Mouse (Mus musculus) MEL (cell line): ENCODE data around the gene Rad51b. TPM values are rescaled to one million over a fixed set of nuclear protein-coding genes. Genes with fewer than 3 reads are reported as not detected.

Experiments used
- DNase-seq: peaks from one replicate; pipeline ENCODE4 v3.0.0; 2011; ENCODE audit warnings: low read depth, low spot score
- H3K27ac ChIP-seq: 2 replicates; pipeline ENCODE4 v1.5.1; 2012; ENCODE audit warnings: low read depth, mild to moderate bottlenecking, control low read depth, low read length, moderate library complexity; ENCODE audit not compliant: control insufficient read depth
- H3K27me3 ChIP-seq, 2 experiments: fragments of 150-350 bp in 1 of 2; sonication (generic) in 1 of 2; 2 replicates each; pipeline ENCODE4 v1.6.1; 2012; ENCODE audit warnings: low read length in 2 of 2, mild to moderate bottlenecking in 2 of 2, improper control_type of control experiment in 1 of 2, moderate library complexity in 1 of 2; ENCODE audit not compliant: insufficient read depth in 2 of 2, control insufficient read depth in 1 of 2
- H3K36me3 ChIP-seq, 2 experiments: 2 replicates each; pipeline ENCODE4 v1.6.1; 2012 to 2014; ENCODE audit warnings: low read length in 2 of 2, improper control_type of control experiment in 1 of 2, inconsistent platforms in 1 of 2, mild to moderate bottlenecking in 1 of 2; ENCODE audit not compliant: insufficient read depth in 2 of 2, control insufficient read depth in 1 of 2
- H3K4me1 ChIP-seq, 2 experiments: fragments of 150-350 bp in 1 of 2; sonication (generic) in 1 of 2; 2 replicates each; pipeline ENCODE4 v1.6.1; 2012; ENCODE audit warnings: low read length in 2 of 2, improper control_type of control experiment in 1 of 2, mild to moderate bottlenecking in 1 of 2; ENCODE audit not compliant: insufficient read depth in 2 of 2, control insufficient read depth in 1 of 2
- H3K4me3 ChIP-seq, 2 experiments: fragments of 150-350 bp in 1 of 2; sonication (generic) in 1 of 2; 2 replicates each; pipeline ENCODE4 v1.5.1; 2012; ENCODE audit warnings: low read depth in 2 of 2, low read length in 2 of 2, mild to moderate bottlenecking in 2 of 2, moderate library complexity in 2 of 2, control low read depth in 1 of 2, improper control_type of control experiment in 1 of 2; ENCODE audit not compliant: control insufficient read depth in 1 of 2, insufficient read depth in 1 of 2
- H3K79me2 ChIP-seq: 2 replicates; pipeline ENCODE4 v1.6.1; 2012; ENCODE audit warnings: mild to moderate bottlenecking, low read length, moderate library complexity; ENCODE audit not compliant: control insufficient read depth, poor library complexity, insufficient read depth
- H3K9ac ChIP-seq: 2 replicates; pipeline ENCODE4 v1.6.1; 2012; ENCODE audit warnings: low read depth, mild to moderate bottlenecking, control low read depth, low read length, moderate library complexity; ENCODE audit not compliant: control insufficient read depth, poor library complexity, severe bottlenecking
- H3K9me3 ChIP-seq: fragments of 150-350 bp; sonication (generic); replicated peaks from 2 replicates; pipeline ENCODE4 v1.6.1; 2012; ENCODE audit warnings: mild to moderate bottlenecking, low read length, improper control_type of control experiment, moderate library complexity; ENCODE audit not compliant: insufficient read depth
- BHLHE40 ChIP-seq: IDR thresholded peaks from 2 replicates; pipeline ENCODE4 v1.6.1; 2012; ENCODE audit warnings: low read depth, mild to moderate bottlenecking, inconsistent platforms, low read length, improper control_type of control experiment, borderline replicate concordance
- CHD2 ChIP-seq: IDR thresholded peaks from 2 replicates; pipeline ENCODE4 v1.6.1; 2011; ENCODE audit warnings: low read length, improper control_type of control experiment
- CTCF ChIP-seq, 3 experiments: IDR thresholded peaks in 2 of 3; conservative IDR thresholded peaks in 1 of 3; 2 replicates each; pipeline ENCODE4 v1.5.1; 2011 to 2012; ENCODE audit warnings: low read length in 3 of 3, low read depth in 2 of 3, mild to moderate bottlenecking in 2 of 3, improper control_type of control experiment in 1 of 3, inconsistent platforms in 1 of 3, mixed read lengths in 1 of 3, moderate library complexity in 1 of 3; ENCODE audit not compliant: control insufficient read depth in 1 of 3, insufficient read depth in 1 of 3, poor library complexity in 1 of 3, severe bottlenecking in 1 of 3
- E2F4 ChIP-seq: IDR thresholded peaks from 2 replicates; pipeline ENCODE4 v1.6.1; 2011; ENCODE audit warnings: low read depth, low read length, improper control_type of control experiment, borderline replicate concordance
- ELF1 ChIP-seq: IDR thresholded peaks from 2 replicates; pipeline ENCODE4 v1.6.1; 2014; ENCODE audit warnings: low read depth, mild to moderate bottlenecking, inconsistent platforms, low read length, improper control_type of control experiment, moderate library complexity
- EP300 ChIP-seq, 2 experiments: IDR thresholded peaks; 2 replicates each; pipeline ENCODE4 v1.6.1; 2011; ENCODE audit warnings: improper control_type of control experiment in 2 of 2, low read length in 2 of 2, low read depth in 1 of 2, mild to moderate bottlenecking in 1 of 2
- ETS1 ChIP-seq: IDR thresholded peaks from 2 replicates; pipeline ENCODE4 v1.6.1; 2012; ENCODE audit warnings: low read depth, mild to moderate bottlenecking, inconsistent platforms, low read length, improper control_type of control experiment, moderate library complexity
- GABPA ChIP-seq: IDR thresholded peaks from 2 replicates; pipeline ENCODE4 v1.6.1; 2012; ENCODE audit warnings: low read depth, mild to moderate bottlenecking, inconsistent platforms, low read length, improper control_type of control experiment, moderate library complexity
- GATA1 ChIP-seq: IDR thresholded peaks from 2 replicates; pipeline ENCODE4 v1.6.1; 2011; ENCODE audit warnings: low read depth, low read length, improper control_type of control experiment
- KAT2A ChIP-seq: conservative IDR thresholded peaks from 2 replicates; pipeline ENCODE4 v1.6.1; 2012; ENCODE audit warnings: low read depth, low read length, improper control_type of control experiment, inconsistent platforms
- MAX ChIP-seq: IDR thresholded peaks from 2 replicates; pipeline ENCODE4 v1.6.1; 2011; ENCODE audit warnings: low read length, improper control_type of control experiment
- MEF2A ChIP-seq: IDR thresholded peaks from 2 replicates; pipeline ENCODE4 v1.6.1; 2014; ENCODE audit warnings: low read depth, mild to moderate bottlenecking, inconsistent platforms, low read length, improper control_type of control experiment; ENCODE audit not compliant: poor library complexity, insufficient replicate concordance, severe bottlenecking; ENCODE audit errors: extremely low read depth
- MYB ChIP-seq: IDR thresholded peaks from 2 replicates; pipeline ENCODE4 v1.6.1; 2011; ENCODE audit warnings: mild to moderate bottlenecking, low read depth, low read length, improper control_type of control experiment
- MYC ChIP-seq: IDR thresholded peaks from 2 replicates; pipeline ENCODE4 v1.6.1; 2011; ENCODE audit warnings: low read depth, mild to moderate bottlenecking, low read length, improper control_type of control experiment, moderate library complexity
- NELFE ChIP-seq: IDR thresholded peaks from 2 replicates; pipeline ENCODE4 v1.6.1; 2011; ENCODE audit warnings: low read depth, low read length, improper control_type of control experiment
- POLR2A ChIP-seq, 2 experiments: IDR thresholded peaks; 2 replicates each; pipeline ENCODE4 v1.6.1; 2011 to 2012; ENCODE audit warnings: low read length in 2 of 2, mild to moderate bottlenecking in 2 of 2, control low read depth in 1 of 2, improper control_type of control experiment in 1 of 2, low read depth in 1 of 2, moderate library complexity in 1 of 2; ENCODE audit not compliant: control insufficient read depth in 1 of 2, insufficient read depth in 1 of 2, poor library complexity in 1 of 2
- POLR2AphosphoS2 ChIP-seq: IDR thresholded peaks from 2 replicates; pipeline ENCODE4 v1.6.1; 2011; ENCODE audit warnings: low read length, improper control_type of control experiment
- POLR2AphosphoS5 ChIP-seq: IDR thresholded peaks from 2 replicates; pipeline ENCODE4 v1.6.1; 2012; ENCODE audit warnings: low read depth, borderline replicate concordance, mild to moderate bottlenecking, inconsistent platforms, low read length, moderate library complexity, mixed read lengths
- RAD21 ChIP-seq: IDR thresholded peaks from 2 replicates; pipeline ENCODE4 v1.6.1; 2011; ENCODE audit warnings: mild to moderate bottlenecking, low read depth, low read length, improper control_type of control experiment
- RCOR1 ChIP-seq: IDR thresholded peaks from 2 replicates; pipeline ENCODE4 v1.6.1; 2012; ENCODE audit warnings: low read depth, mild to moderate bottlenecking, inconsistent platforms, low read length, improper control_type of control experiment
- SMC3 ChIP-seq: IDR thresholded peaks from 2 replicates; pipeline ENCODE4 v1.6.1; 2011; ENCODE audit warnings: low read depth, low read length, improper control_type of control experiment
- TAL1 ChIP-seq: IDR thresholded peaks from 2 replicates; pipeline ENCODE4 v1.6.1; 2012; ENCODE audit warnings: mild to moderate bottlenecking, inconsistent platforms, low read length, moderate library complexity, mixed read lengths
- UBTF ChIP-seq: IDR thresholded peaks from 2 replicates; pipeline ENCODE4 v1.6.1; 2012; ENCODE audit warnings: low read depth, mild to moderate bottlenecking, inconsistent platforms, low read length, improper control_type of control experiment, moderate library complexity, borderline replicate concordance; ENCODE audit not compliant: insufficient read depth
- USF1 ChIP-seq: IDR thresholded peaks from 2 replicates; pipeline ENCODE4 v1.6.1; 2014; ENCODE audit warnings: low read depth, mild to moderate bottlenecking, inconsistent platforms, low read length, improper control_type of control experiment, moderate library complexity
- USF2 ChIP-seq, 2 experiments: IDR thresholded peaks; 2 replicates each; pipeline ENCODE4 v1.6.1; 2011 to 2012; ENCODE audit warnings: improper control_type of control experiment in 2 of 2, low read length in 2 of 2, borderline replicate concordance in 1 of 2, inconsistent platforms in 1 of 2, low read depth in 1 of 2, mild to moderate bottlenecking in 1 of 2; ENCODE audit not compliant: insufficient read depth in 1 of 2
- ZKSCAN1 ChIP-seq: IDR thresholded peaks from 2 replicates; pipeline ENCODE4 v1.6.1; 2012; ENCODE audit warnings: low read depth, mild to moderate bottlenecking, inconsistent platforms, low read length, improper control_type of control experiment, moderate library complexity
- ZMIZ1 ChIP-seq: IDR thresholded peaks from 2 replicates; pipeline ENCODE4 v1.6.1; 2012; ENCODE audit warnings: low read depth, mild to moderate bottlenecking, inconsistent platforms, low read length, improper control_type of control experiment, moderate library complexity
- polyA plus RNA-seq, 2 experiments: library from polyadenylated mRNA; stranded (reverse) in 1 of 2; unstranded in 1 of 2; fragments of >175 nt in 1 of 2; fragments of >200 nt in 1 of 2; gene quantifications; 2 replicates each; pipeline versions ENCODE4 v1.2.1 to v1.2.4; 2012; ENCODE audit warnings: low replicate concordance in 2 of 2, low read depth in 1 of 2; ENCODE audit not compliant: insufficient read length in 2 of 2, insufficient read depth in 1 of 2, missing spikeins in 1 of 2
- total RNA-seq: library from RNA; depleted of rRNA; stranded (reverse); fragments of 300-350 nt; gene quantifications from 2 replicates; pipeline ENCODE4 v1.2.3, GENCODE M21; 2012

Rad51b gene
- total and polyA plus RNA-seq, 3 experiments, result 3.6 to 5.7 TPM; not detected in 1

- no peak overlapping the region for H3K9ac ChIP-seq
- peaks cover 0 to 8% of the 10 kb centered on the region in 2 experiments; a peak in 2 of 4 replicates for H3K36me3 ChIP-seq
- no peak overlapping the region for H3K4me3 ChIP-seq
- H3K79me2 ChIP-seq, result no peaks in the 10 kb centered on the region
- TF ChIP-seq POLR2A (IDR thresholded peaks at IDR 0.05; ENCODE audit: control insufficient read depth in 1 of 2, insufficient read depth in 1 of 2, low read depth in 1 of 2, low read length in 2 of 2, poor library complexity in 1 of 2) (no peak), TAL1 (no peak), CHD2 (no peak), KAT2A (no peak), MEF2A (no peak), MYC (no peak), ETS1 (no peak), RAD21 (no peak), CTCF (IDR thresholded peaks at IDR 0.05 in 2 of 3, conservative IDR thresholded peaks at IDR 0.05 in 1 of 3; ENCODE audit: control insufficient read depth in 1 of 3, insufficient read depth in 1 of 3, low read depth in 2 of 3, low read length in 3 of 3, poor library complexity in 1 of 3, severe bottlenecking in 1 of 3) (no peak), RCOR1 (no peak), POLR2AphosphoS2 (no peak), ELF1 (no peak), SMC3 (no peak), POLR2AphosphoS5 (no peak), GABPA (no peak), EP300 (IDR thresholded peaks at IDR 0.05; ENCODE audit: low read depth in 1 of 2, low read length in 2 of 2) (no peak), MAX (no peak)
- H3K9me3 ChIP-seq, result no peaks in the 10 kb centered on the region
- peaks cover 6 to 15% of the 10 kb centered on the region in 2 experiments for H3K4me1 ChIP-seq
- no peak for DNase-seq
- no peak overlapping the region for H3K27ac ChIP-seq
- H3K27me3 ChIP-seq, result no peaks in the 10 kb centered on the region
Observed at GRCm38 (mm10) chr12:79679251-79679901, 382.3 kb downstream of the Rad51b start.

DNA sequence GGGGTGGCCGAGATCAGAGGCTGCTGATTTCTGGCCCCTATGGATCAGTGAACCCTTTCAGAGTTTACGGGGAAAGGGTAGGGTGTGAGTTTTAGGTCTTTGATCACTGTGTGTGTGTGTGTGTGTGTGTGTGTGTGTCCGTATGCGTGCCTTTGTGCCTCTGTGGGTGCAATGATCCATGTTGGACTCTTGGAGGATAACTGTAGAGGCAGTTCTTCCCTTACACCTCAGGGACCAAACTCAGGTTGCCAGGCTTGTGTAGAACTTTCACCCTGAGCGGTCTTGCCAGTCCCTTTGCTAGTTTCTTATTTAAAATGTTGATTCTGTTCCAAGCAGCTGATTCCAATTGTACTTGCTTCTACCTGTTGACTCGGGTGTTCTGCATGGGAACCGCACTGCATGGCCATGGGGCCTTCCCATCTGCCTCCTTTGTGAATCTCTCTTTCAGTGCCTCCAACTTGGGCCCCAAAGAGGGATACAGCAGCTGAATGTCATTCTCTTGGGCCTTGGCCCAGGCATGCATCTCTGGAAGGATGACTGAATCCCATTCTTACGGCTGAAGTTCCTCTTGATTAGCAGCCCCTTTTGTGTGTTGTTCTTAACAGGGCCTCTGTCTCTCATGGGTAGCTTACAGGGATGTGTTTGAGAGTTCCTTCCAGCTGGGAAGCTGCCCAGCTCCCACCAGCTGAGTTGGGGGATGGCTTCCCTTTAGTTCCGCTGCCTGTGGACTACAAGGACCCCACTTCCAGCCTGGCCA lies 383.0 kb downstream of the Rad51b start:
- Histone ChIP-seq H3K36me3 (peaks cover 0 to 8% of the 10 kb centered on the region in 2 experiments; a peak in 2 of 4 replicates), H3K4me3 (no peak overlapping the region), H3K27me3 (no peaks in the 10 kb centered on the region), H3K27ac (no peak overlapping the region), H3K79me2 (no peaks in the 10 kb centered on the region), H3K9me3 (no peaks in the 10 kb centered on the region), H3K9ac (no peak overlapping the region), H3K4me1 (peaks cover 6 to 15% of the 10 kb centered on the region in 2 experiments)
- TF ChIP-seq UBTF, result no peak
- no peak for TF ChIP-seq RAD21
- TF ChIP-seq MYC, result no peak
- no peak for TF ChIP-seq BHLHE40
- TF ChIP-seq CHD2, result no peak
- TF ChIP-seq NELFE, result no peak
- no peak for TF ChIP-seq KAT2A
- TF ChIP-seq RCOR1, result no peak
- no peak for TF ChIP-seq ZKSCAN1
- no peak for TF ChIP-seq SMC3
- TF ChIP-seq USF2 (IDR thresholded peaks at IDR 0.05; ENCODE audit: borderline replicate concordance in 1 of 2, insufficient read depth in 1 of 2, low read depth in 1 of 2, low read length in 2 of 2), result no peak
- no peak for TF ChIP-seq MYB
- no peak for TF ChIP-seq CTCF (IDR thresholded peaks at IDR 0.05 in 2 of 3, conservative IDR thresholded peaks at IDR 0.05 in 1 of 3; ENCODE audit: control insufficient read depth in 1 of 3, insufficient read depth in 1 of 3, low read depth in 2 of 3, low read length in 3 of 3, poor library complexity in 1 of 3, severe bottlenecking in 1 of 3)
- TF ChIP-seq EP300 (IDR thresholded peaks at IDR 0.05; ENCODE audit: low read depth in 1 of 2, low read length in 2 of 2), result no peak
- no peak for TF ChIP-seq POLR2AphosphoS2
- no peak for TF ChIP-seq ETS1
- no peak for TF ChIP-seq GATA1
- no peak for TF ChIP-seq USF1
- TF ChIP-seq E2F4, result no peak
- no peak for TF ChIP-seq ZMIZ1
- DNase-seq, result no peak
